Mouse (Mus musculus) testis, adult 2 months (tissue): Measurements from ENCODE around the gene Nars2.

Experiments
- CTCF ChIP-seq: fragments of 200-500 bp; IDR thresholded peaks from 2 replicates; pipeline ENCODE4 v1.5.1; 2012; ENCODE audit warnings: low read depth, mild to moderate bottlenecking, inconsistent platforms, low read length, moderate library complexity; ENCODE audit not compliant: control insufficient read depth, insufficient read depth, insufficient replicate concordance
- POLR2A ChIP-seq: fragments of 200-500 bp; IDR thresholded peaks from 2 replicates; pipeline ENCODE4 v1.6.1; 2012; ENCODE audit warnings: low read depth, mild to moderate bottlenecking, inconsistent platforms, low read length, moderate library complexity; ENCODE audit not compliant: control insufficient read depth

GRCm38 (mm10) chr7:97019303-97019702, 68.0 kb downstream of the Nars2 start:
- TF ChIP-seq POLR2A (no peak), CTCF (no peak)
